Mouse (Mus musculus): ENCODE measurements around the gene Elp5.

DNA sequence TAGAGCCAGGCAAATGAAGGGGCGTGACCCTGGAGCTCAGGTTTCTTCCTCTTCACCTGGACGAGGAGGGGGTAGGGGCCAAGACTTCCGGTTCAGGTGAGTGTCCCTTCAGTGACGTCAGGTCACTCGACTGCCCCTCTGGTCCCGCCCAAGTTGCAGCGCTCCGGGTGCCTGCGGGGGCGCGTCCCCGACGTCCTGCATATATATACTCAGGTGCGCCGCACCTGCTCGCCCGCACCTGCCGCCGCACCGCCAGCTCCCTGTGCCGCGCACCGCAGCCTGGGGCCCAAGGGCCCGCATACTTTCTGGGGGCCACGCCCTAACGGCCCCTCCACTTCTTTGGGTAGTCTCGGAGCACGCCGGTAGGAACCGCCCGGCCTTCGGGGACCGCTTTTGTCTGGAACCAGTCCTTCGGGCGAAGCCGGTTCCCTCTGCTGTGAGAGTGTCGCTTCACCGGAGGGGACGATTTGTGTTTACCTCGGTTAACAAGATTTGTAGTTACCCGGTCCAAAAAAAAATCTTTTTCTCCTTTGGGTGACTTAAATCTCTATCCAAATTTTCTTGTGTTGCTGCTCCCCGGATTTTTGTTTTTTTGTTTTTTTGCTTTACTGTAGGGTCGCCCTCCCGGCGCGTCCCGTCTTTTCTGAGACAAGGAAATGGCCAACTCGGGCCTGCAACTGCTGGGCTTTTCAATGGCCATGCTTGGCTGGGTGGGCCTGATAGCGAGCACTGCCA, 16.9 kb downstream of the Elp5 start:
- TF ChIP-seq CTCF (IDR thresholded peaks at IDR 0.05; ENCODE audit: control insufficient read depth, insufficient read depth, low read length) (no peak), POLR2A (IDR thresholded peaks at IDR 0.05; ENCODE audit: borderline replicate concordance, control insufficient read depth, low read depth, low read length) (no peak)
